Mouse (Mus musculus) naive thymus-derived CD4-positive, alpha-beta T cell, adult 2 months (primary cell): ENCODE results near the gene Wsb2.
"Not testable (repeated sequence)": the region's sequence is repeated elsewhere in the genome, so short reads cannot be mapped to it uniquely, and the experiment has no call there.

Experiments used
- DNase-seq: peaks from one replicate; pipeline ENCODE4 v3.0.0-alpha.2; 2011; ENCODE audit warnings: low read depth

The Wsb2 gene

GRCm38 (mm10) chr5:117390895-117391294, 33.8 kb downstream of the Wsb2 start:
- no peak for DNase-seq

- DNase-seq: no peak
Observed at GRCm38 (mm10) chr5:117395834-117396233, 38.7 kb downstream of the Wsb2 start.

DNA sequence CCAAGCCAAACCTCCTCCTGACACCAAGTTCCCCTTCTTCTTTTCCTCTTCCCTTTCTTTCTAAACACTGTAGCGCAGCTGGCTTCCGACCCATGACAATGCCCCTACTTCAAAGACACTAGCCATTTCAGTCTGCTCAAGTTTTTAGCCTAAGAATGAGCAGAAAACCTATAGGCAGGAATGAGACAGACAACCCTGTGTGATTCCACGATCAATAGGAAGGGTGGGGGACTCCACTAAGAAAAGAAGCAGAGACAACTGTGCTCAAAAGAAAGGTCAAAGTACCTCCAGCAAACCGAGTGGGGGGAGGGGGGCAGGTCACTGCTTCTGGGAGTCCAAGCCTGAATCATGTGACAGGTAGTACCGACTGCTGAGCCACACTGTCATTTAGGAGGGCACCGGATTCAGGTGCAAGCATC, 39.5 kb downstream of the Wsb2 start:
- no peak for DNase-seq

- no peak for DNase-seq
Observed at GRCm38 (mm10) chr5:117397371-117397770, 40.3 kb downstream of the Wsb2 start.

GRCm38 (mm10) chr5:117398007-117398550, 41.0 kb downstream of the Wsb2 start:
- no peak for DNase-seq

DNA sequence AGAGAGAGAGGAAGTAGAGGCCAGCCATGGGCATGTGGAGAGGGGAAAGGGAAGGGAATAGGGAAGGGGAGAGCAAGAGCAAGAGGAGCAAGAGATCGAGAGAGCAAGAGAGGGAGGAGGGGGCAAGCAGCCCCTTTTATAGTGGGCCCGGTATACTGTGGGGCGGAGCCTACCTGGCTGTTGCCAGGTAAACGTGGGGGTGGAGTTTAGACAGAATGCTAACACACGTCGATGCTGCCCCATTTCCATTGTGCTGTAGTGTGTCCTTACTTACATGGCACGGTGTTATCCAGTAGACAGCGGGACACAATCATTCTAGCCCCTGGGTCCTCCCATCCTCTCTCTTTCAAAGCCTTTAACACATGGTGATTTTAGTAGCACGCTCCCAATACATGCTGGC, 42.2 kb downstream of the Wsb2 start:
- DNase-seq: no peak

DNA sequence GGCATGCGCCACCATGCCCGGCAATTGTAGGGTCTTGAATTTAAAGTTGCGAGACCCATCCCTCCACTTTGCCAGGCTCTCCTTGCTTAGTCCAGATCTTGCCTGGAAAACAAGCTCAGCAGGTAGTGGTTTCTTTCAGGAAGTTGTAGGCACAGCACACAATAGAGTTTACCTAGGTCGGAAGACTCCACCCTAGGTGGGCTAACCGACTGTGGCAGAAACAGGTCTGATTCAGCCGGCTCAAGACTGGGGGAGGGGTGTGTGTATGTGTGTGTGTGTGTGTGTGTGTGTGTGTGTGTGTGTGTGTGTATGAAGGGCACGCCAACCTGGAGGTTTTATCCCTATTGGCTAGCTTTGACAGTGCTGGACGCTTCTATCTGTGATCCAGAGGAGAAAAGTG, 46.5 kb downstream of the Wsb2 start:
- no peak for DNase-seq

DNA sequence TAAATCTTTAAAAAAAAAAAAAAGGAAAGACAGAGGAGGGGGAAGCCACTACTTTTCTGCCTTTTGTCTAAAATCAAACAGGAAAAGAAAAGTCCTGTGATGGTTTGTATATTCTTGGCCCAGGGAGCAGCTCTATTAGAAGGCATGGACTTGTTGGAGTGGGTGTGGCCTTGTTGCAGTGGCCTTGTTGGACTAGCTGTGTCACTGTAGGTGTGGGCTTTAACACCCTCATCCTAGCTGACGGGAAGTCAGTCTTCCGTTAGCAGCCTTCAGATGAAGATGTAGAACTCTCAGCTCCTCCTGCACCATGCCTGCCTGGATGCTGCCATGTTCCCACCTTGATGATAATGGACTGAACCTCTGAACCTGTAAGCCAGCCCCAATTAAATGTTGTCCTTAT, 47.6 kb downstream of the Wsb2 start:
- DNase-seq: not testable (repeated sequence)

- DNase-seq: peak; percentile 60
Observed at GRCm38 (mm10) chr5:117408216-117408615, 51.1 kb downstream of the Wsb2 start.

DNA sequence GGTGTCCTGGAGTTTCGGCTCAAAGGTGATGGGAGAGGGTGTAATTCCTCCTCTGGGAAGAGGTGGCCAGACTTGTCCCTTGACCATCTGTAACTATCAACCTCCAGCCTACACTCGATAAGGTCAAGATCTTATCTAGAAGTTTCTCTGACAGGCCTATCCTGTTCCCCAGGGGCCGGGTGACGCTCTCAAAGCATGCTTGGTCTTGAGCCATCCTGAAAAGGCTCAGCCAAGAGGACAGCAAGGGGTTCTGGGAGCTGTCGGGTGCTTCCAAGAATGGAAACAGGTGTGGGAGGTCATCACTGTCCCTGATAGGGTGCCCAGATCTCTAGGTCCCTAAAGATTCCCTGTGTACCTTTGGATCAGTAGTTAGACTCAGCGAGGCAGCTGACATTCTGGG, 52.3 kb downstream of the Wsb2 start:
- DNase-seq: no peak

- no peak for DNase-seq
Observed at GRCm38 (mm10) chr5:117413507-117414501, 56.7 kb downstream of the Wsb2 start, which contains the start of gene Ksr2. Gene Ksr2 (plus strand): TSS chr5:117414000.

DNA sequence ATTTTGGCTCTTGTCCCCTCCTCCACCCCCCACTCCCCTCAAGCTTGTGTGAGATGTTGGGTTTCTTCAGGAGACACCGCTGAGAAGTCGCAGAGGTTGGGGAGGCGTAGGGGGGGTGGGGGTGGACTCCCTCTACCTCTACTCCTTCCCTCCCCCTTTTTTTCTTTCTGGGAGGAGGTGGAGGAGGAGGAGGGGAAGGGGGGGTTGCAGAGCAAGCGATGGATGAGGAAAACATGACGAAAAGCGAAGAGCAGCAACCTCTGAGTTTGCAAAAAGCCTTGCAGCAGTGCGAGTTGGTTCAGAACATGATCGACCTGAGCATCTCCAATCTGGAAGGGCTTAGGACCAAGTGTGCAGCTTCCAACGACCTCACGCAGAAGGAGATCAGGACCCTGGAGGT, 57.5 kb downstream of the Wsb2 start:
- DNase-seq: no peak

GRCm38 (mm10) chr5:117415011-117415912, 58.2 kb downstream of the Wsb2 start:
- DNase-seq: no peak

DNA sequence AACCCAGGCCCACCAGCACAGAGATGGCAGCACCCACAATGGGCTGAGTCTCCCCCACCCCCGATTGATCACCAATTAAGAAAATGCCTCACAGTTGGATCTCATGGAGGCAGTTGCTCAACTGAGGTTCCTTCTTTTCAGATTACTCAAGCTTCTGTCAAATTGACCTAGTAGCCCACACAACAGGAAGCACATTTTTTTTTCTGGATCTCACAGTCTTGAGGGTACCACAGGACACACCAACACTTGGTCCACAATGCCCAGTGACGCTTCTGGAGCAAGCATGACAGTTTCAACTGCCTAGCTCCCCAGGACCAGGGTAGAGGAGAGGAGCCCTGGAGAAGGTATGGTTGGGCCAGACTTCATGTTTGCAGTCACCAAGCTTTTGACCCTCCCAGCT, 60.3 kb downstream of the Wsb2 start:
- DNase-seq: no peak
